Mouse (Mus musculus): ENCODE results near the gene Acap3. TPM values are rescaled to one million over a fixed set of nuclear protein-coding genes. Genes with fewer than 3 reads are reported as not detected.

Gene Acap3
- polyA plus RNA-seq, 1 experiment from 2014 or later = 17.7 TPM

DNA sequence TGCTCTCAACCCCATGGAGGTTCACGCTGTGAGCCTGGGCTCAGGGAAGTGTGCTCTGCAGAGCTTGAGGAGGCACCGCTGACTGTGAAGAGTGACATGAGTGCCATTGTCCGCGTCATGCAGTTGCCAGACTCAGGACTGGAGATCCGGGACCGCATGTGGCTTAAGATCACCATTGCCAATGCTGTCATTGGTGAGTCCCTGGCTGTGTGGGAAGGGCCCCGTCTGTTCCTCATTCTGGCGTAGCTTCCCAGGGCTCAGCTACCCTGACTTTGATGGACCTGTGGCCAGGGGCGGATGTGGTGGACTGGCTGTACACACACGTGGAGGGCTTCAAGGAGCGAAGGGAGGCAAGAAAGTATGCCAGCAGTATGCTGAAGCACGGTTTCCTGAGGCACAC lies 35.6 kb upstream of the Acap3 start:
- no peak overlapping the region for H3K4me3 ChIP-seq
- H3K36me3 ChIP-seq = peaks cover 40% of the 10 kb centered on the region
- WGBS = 87% methylated on average over 12 of the region's 12 CpGs

GRCm38 (mm10) chr4:155856881-155857280 lies 34.7 kb upstream of the Acap3 start:
- Histone ChIP-seq H3K4me1 (no peaks in the 10 kb centered on the region), H3K4me3 (no peak overlapping the region), H3K4me2 (no peak overlapping the region), H3K9ac (no peak overlapping the region), H3K27me3 (no peaks in the 10 kb centered on the region), H3K36me3 (peaks cover 40% of the 10 kb centered on the region), H3K27ac (no peak overlapping the region), H3K9me3 (no peaks in the 10 kb centered on the region)
- ATAC-seq (ENCODE audit: borderline replicate concordance, extremely low read depth, low FRiP score, low TSS enrichment) = no peak
- WGBS = 63% methylated on average over 3 of the region's 3 CpGs

More for the DNA sequence above, 35.6 kb upstream of the Acap3 start:
- H3K9ac ChIP-seq = no peak overlapping the region
- H3K27ac ChIP-seq = no peak overlapping the region
- H3K4me2 ChIP-seq = no peak overlapping the region
- no peaks in the 10 kb centered on the region for H3K27me3 ChIP-seq
- no peaks in the 10 kb centered on the region for H3K9me3 ChIP-seq
- H3K4me1 ChIP-seq = no peaks in the 10 kb centered on the region
- ATAC-seq (ENCODE audit: borderline replicate concordance, extremely low read depth, low FRiP score, low TSS enrichment) = no peak

GRCm38 (mm10) chr4:155859318-155859717 lies 32.3 kb upstream of the Acap3 start:
- no peak overlapping the region for H3K9ac ChIP-seq
- no peak overlapping the region for H3K4me2 ChIP-seq
- H3K4me3 ChIP-seq = no peak overlapping the region
- ATAC-seq (ENCODE audit: borderline replicate concordance, extremely low read depth, low FRiP score, low TSS enrichment) = no peak
- no peaks in the 10 kb centered on the region for H3K4me1 ChIP-seq
- H3K9me3 ChIP-seq = no peaks in the 10 kb centered on the region
- peaks cover 38% of the 10 kb centered on the region for H3K36me3 ChIP-seq
- no peaks in the 10 kb centered on the region for H3K27me3 ChIP-seq
- WGBS = 13% methylated on average over 13 of the region's 13 CpGs
- no peak overlapping the region for H3K27ac ChIP-seq

DNA sequence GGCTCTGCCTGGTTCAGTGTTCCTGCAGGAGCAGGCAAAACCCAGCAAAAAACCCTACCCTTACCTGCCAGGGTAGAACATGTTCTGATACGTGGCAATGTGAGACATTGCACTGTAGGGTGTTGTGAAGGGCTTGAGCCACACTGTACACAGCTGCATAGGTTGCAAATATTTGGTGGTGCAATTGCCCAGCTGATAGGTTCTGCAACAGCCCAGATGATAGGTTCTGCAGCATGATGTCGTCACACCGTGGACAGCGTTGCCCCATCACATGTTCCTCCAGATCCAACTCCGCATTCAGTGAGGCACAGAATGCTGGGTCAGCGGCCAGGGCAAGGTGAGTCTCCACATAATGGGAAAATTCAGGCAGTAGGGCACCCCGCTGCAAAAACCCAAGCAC lies 29.8 kb upstream of the Acap3 start:
- Histone ChIP-seq H3K27ac (no peak overlapping the region), H3K27me3 (no peaks in the 10 kb centered on the region), H3K9ac (no peak overlapping the region), H3K4me3 (no peak overlapping the region), H3K9me3 (no peaks in the 10 kb centered on the region), H3K4me2 (no peak overlapping the region), H3K36me3 (peaks cover 34% of the 10 kb centered on the region), H3K4me1 (no peaks in the 10 kb centered on the region)
- ATAC-seq (ENCODE audit: borderline replicate concordance, extremely low read depth, low FRiP score, low TSS enrichment) = no peak
- WGBS = 87% methylated on average over 7 of the region's 7 CpGs

DNA sequence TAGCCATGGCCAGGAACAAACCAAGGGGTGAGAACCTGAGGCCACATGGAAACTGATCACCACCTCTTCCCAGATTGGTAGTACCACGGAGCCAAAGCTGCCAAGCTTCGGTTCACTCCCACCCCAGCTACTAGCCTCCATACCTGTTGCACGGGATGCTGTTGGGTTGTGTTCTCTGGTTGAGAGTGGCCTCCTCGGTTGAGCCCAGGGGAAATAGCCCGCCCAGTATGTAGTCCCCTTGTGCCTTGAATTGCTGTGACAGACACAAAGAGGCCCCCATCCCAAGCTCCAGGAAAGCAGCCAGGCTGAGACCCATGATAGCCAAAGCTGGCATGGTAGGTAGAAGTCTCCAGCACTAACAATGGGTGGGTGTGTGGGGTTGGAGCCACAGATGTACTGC lies 28.6 kb upstream of the Acap3 start, which contains the start of gene Tas1r3:
Gene Tas1r3 (minus strand): TSS at position 362 of the 400 bp plus-strand sequence.
- no peak within 1 kb of the TSS for H3K9ac ChIP-seq
- no peaks in the 10 kb centered on the region for H3K27me3 ChIP-seq
- no peak for ATAC-seq (ENCODE audit: borderline replicate concordance, extremely low read depth, low FRiP score, low TSS enrichment)
- H3K4me3 ChIP-seq = no peak within 1 kb of the TSS
- peaks cover under 1% of the 10 kb centered on the region; the same call in 1 of the 2 replicates for H3K4me1 ChIP-seq
- H3K4me2 ChIP-seq = no peak within 1 kb of the TSS
- no peak within 1 kb of the TSS for H3K27ac ChIP-seq
- H3K9me3 ChIP-seq = no peaks in the 10 kb centered on the region
- peaks cover 33% of the 10 kb centered on the region for H3K36me3 ChIP-seq
- WGBS = 75% methylated on average over 5 of the region's 5 CpGs

DNA sequence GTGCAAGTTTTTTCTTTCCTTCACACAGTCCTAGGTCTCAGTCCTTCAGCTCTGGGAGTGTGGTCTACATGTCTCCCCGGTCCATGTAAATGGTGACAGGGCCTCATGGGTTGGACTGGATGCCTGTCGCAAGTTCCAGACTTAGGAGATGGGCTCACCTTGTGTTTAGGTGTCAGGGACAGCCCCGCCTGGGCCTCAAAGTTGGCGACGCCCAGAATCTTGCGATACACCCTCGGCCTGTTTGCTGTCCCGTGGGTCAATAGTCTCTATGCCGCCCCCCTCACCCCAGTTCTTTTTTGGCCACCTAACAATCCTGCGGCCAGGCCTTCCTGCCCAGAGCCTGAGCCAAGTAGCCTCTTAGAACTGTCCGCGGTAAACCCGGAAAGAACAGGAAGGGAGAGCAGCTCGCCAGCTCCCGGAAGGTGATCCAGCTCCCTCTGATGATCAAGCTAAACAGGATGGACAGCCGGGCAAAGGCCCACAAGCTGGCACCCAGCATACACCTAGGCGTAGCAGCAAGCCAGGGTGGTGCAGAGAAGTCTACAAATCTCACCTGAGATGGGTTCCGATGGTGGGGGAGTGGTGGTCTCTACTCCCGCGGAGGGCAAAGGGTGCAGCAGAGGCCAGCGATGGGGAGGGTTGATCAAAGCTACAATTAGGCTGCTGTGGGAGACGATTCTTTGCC lies 22.9 kb upstream of the Acap3 start:
- peak overlapping the region; percentile 68 for H3K4me3 ChIP-seq
- H3K36me3 ChIP-seq = peaks cover 32% of the 10 kb centered on the region
- 0 out of 2 replicates have a peak overlapping the region, but pooled peaks have one; percentile 24 for H3K27ac ChIP-seq
- no peaks in the 10 kb centered on the region for H3K9me3 ChIP-seq
- WGBS = 8% methylated on average over 22 of the region's 22 CpGs
- H3K27me3 ChIP-seq = no peaks in the 10 kb centered on the region
- ATAC-seq (ENCODE audit: borderline replicate concordance, extremely low read depth, low FRiP score, low TSS enrichment) = peak; percentile 44
- peaks cover 26% of the 10 kb centered on the region for H3K4me1 ChIP-seq
- H3K4me2 ChIP-seq = peak overlapping the region; percentile 86
- H3K9ac ChIP-seq = peak overlapping the region; percentile 69

DNA sequence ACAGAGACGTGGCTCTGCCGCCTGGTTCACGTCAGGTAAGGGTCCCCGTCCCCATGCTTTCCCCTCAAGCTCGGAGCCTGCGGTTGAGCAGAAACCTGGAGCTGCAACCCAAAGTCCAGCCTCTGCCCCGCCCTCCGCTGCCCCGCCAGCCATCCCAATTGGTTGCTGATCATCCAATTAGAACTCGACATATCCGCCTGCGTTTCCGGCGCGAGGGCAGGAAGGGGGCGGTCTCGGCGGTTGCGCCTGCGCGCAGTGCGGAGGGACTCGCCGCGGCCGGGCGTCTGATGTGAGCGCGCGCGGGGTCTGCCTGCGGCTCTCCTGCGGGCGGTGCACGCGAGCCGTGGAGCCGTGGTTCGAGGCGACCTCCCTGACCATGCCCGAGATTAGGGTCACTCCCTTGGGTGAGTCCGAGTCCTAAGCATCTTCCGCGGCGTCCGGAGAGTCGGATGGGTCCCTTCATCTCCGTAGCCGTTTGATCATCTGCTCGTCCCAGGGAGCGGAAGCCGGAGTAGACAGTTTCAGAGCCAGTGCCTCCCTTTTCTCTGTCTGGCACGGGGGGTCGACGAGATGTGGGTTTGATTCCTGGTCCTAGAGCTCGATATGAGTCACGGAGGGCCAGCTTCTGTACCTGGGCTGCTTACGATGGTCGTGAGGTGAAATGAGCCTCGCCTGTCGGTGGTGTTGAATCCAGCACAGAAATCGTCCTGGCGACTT lies 22.1 kb upstream of the Acap3 start, which contains the start of the genes Cptp and Ints11:
Gene Cptp (minus strand): TSS at position 124 of the 717 bp plus-strand sequence.
Gene Ints11 (plus strand): TSS at position 230 of the 717 bp plus-strand sequence.
- under 1% methylated on average over 63 of the region's 63 CpGs for WGBS
- H3K36me3 ChIP-seq = peaks cover 39% of the 10 kb centered on the region
- H3K27ac ChIP-seq = peak within 1 kb of the TSS; percentile 29

GRCm38 (mm10) chr4:155871404-155871803 lies 20.2 kb upstream of the Acap3 start:
- Histone ChIP-seq H3K4me1 (peaks cover 26% of the 10 kb centered on the region), H3K27ac (no peak overlapping the region), H3K4me3 (no peak overlapping the region), H3K4me2 (no peak overlapping the region), H3K9me3 (no peaks in the 10 kb centered on the region), H3K27me3 (no peaks in the 10 kb centered on the region), H3K36me3 (peaks cover 39% of the 10 kb centered on the region), H3K9ac (no peak overlapping the region)
- WGBS = 82% methylated on average over 7 of the region's 7 CpGs
- ATAC-seq (ENCODE audit: borderline replicate concordance, extremely low read depth, low FRiP score, low TSS enrichment) = no peak

More for the DNA sequence above, 22.1 kb upstream of the Acap3 start, which contains the start of the genes Cptp and Ints11:
- Histone ChIP-seq H3K9me3 (no peaks in the 10 kb centered on the region), H3K4me2 (peak within 1 kb of the TSS; percentile 86), H3K27me3 (no peaks in the 10 kb centered on the region), H3K4me1 (peaks cover 26% of the 10 kb centered on the region), H3K9ac (peak within 1 kb of the TSS; percentile 90), H3K4me3 (peak within 1 kb of the TSS; percentile 68)
- peak; percentile 96 for ATAC-seq (ENCODE audit: borderline replicate concordance, extremely low read depth, low FRiP score, low TSS enrichment)

- Histone ChIP-seq H3K27ac (peak overlapping the region; percentile 69), H3K27me3 (no peaks in the 10 kb centered on the region), H3K4me3 (no peak overlapping the region), H3K4me1 (no peaks in the 10 kb centered on the region), H3K9ac (no peak overlapping the region), H3K36me3 (peaks cover 50% of the 10 kb centered on the region), H3K9me3 (no peaks in the 10 kb centered on the region), H3K4me2 (no peak overlapping the region)
- ATAC-seq (ENCODE audit: borderline replicate concordance, extremely low read depth, low FRiP score, low TSS enrichment) = no peak
- 65% methylated on average over 3 of the region's 3 CpGs for WGBS
Observed at GRCm38 (mm10) chr4:155883587-155883986, 8.0 kb upstream of the Acap3 start.

DNA sequence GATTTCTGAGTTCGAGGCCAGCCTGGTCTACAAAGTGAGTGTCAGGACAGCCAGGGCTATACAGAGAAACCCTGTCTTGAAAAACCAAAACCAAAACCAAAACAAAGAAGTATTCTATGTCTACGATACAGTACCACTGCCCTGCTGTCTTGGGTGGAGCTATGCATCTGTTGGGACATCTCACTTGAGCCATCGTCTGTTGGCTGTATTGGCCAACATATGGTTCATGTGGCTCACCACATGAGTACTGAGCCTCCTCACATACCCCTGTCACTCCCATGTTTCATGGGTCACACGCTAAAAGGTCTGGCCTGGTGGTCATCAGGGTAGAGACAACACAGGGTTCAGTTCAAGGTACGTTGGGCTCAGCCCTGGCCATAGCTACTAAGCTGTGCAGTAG lies 5.3 kb upstream of the Acap3 start:
- H3K27me3 ChIP-seq = no peaks in the 10 kb centered on the region
- H3K4me3 ChIP-seq = no peak overlapping the region
- H3K4me1 ChIP-seq = peaks cover 13% of the 10 kb centered on the region
- peaks cover 54% of the 10 kb centered on the region for H3K36me3 ChIP-seq
- no peak for ATAC-seq (ENCODE audit: borderline replicate concordance, extremely low read depth, low FRiP score, low TSS enrichment)
- no peaks in the 10 kb centered on the region for H3K9me3 ChIP-seq
- H3K9ac ChIP-seq = no peak overlapping the region
- 89% methylated on average over 5 of the region's 5 CpGs for whole genome bisulfite sequencing
- no peak overlapping the region for H3K4me2 ChIP-seq
- no peak overlapping the region for H3K27ac ChIP-seq

- H3K9ac ChIP-seq = no peak overlapping the region
- H3K4me3 ChIP-seq = no peak overlapping the region
- no peak for ATAC-seq (ENCODE audit: borderline replicate concordance, extremely low read depth, low FRiP score, low TSS enrichment)
- peaks cover 53% of the 10 kb centered on the region for H3K36me3 ChIP-seq
- H3K9me3 ChIP-seq = no peaks in the 10 kb centered on the region
- no peak overlapping the region for H3K27ac ChIP-seq
- WGBS = 87% methylated on average over 10 of the region's 10 CpGs
- H3K4me1 ChIP-seq = peaks cover 15% of the 10 kb centered on the region
- no peak overlapping the region for H3K4me2 ChIP-seq
- no peaks in the 10 kb centered on the region for H3K27me3 ChIP-seq
Observed at GRCm38 (mm10) chr4:155887674-155888073, 3.9 kb upstream of the Acap3 start.

- H3K9ac ChIP-seq = no peak overlapping the region
- H3K27ac ChIP-seq = no peak overlapping the region
- peaks cover 19% of the 10 kb centered on the region for H3K4me1 ChIP-seq
- no peaks in the 10 kb centered on the region for H3K27me3 ChIP-seq
- no peak for ATAC-seq (ENCODE audit: borderline replicate concordance, extremely low read depth, low FRiP score, low TSS enrichment)
- no peak overlapping the region for H3K4me3 ChIP-seq
- no peak overlapping the region for H3K4me2 ChIP-seq
- WGBS = 91% methylated on average over 9 of the region's 9 CpGs
- no peaks in the 10 kb centered on the region for H3K9me3 ChIP-seq
- peaks cover 49% of the 10 kb centered on the region for H3K36me3 ChIP-seq
Observed at GRCm38 (mm10) chr4:155888181-155888580, 3.4 kb upstream of the Acap3 start.
